Mouse (Mus musculus): ENCODE results near the gene Serpinb6d. TPM values are rescaled to one million over a fixed set of nuclear protein-coding genes. Genes with fewer than 3 reads are reported as not detected.

Gene Serpinb6d
- not detected in 2 replicates for polyA plus RNA-seq (2015; fragmentation: Nextera tagmentation; extraction: Ambion mirVana)

DNA sequence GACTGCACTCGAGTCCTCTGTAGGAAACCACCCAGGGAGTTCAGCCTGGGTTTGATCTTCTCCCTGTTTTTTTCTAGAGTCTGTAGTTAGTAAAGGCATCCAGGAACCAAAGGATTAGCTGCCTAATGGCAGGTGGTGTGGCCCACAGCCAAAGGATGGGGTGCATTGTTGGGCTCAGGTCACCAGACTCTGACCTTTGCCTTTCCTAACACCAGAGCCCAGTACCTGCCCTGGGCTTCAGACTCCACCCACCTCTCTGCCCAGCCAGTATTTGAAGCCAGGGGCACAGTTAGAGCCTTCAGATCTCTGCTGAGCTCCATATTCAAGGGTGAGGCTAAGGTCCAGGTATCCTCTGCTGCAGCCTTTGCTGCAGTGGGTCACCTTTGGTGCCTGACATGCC lies at the start of gene Serpinb6d:
Gene Serpinb6d, plus strand, starts transcription at position 301 of the 400 bp plus-strand sequence.
- ATAC-seq (ENCODE audit: low read depth) = no peak
- Histone ChIP-seq H3K9me3 (ENCODE audit: control insufficient read depth, low read length) (no peaks in the 10 kb centered on the region), H3K9ac (ENCODE audit: low read length) (no peak within 1 kb of the TSS), H3K36me3 (ENCODE audit: control insufficient read depth, insufficient read depth, low read length) (no peaks in the 10 kb centered on the region), H3K4me2 (ENCODE audit: low read depth, low read length) (no peak within 1 kb of the TSS), H3K4me1 (replicated peaks; ENCODE audit: control insufficient read depth, insufficient read depth, low read length) (no peaks in the 10 kb centered on the region), H3K4me3 (ENCODE audit: low read length) (no peak within 1 kb of the TSS), H3K27me3 (ENCODE audit: control insufficient read depth, insufficient read depth, low read depth, low read length) (no peaks in the 10 kb centered on the region), H3K27ac (ENCODE audit: low read length) (no peak within 1 kb of the TSS)
- WGBS = 43% methylated on average over 1 of the region's 1 CpGs

GRCm38 (mm10) chr13:33622921-33623320 lies 38.3 kb upstream of the Serpinb6d start:
- H3K36me3 ChIP-seq (ENCODE audit: control insufficient read depth, insufficient read depth, low read length) = no peaks in the 10 kb centered on the region
- no peaks in the 10 kb centered on the region for H3K9me3 ChIP-seq (ENCODE audit: control insufficient read depth, low read length)
- H3K9ac ChIP-seq (ENCODE audit: low read length) = no peak overlapping the region
- H3K27ac ChIP-seq (ENCODE audit: low read length) = no peak overlapping the region
- H3K4me1 ChIP-seq (replicated peaks; ENCODE audit: control insufficient read depth, insufficient read depth, low read length) = no peaks in the 10 kb centered on the region
- H3K27me3 ChIP-seq (ENCODE audit: control insufficient read depth, insufficient read depth, low read depth, low read length) = no peaks in the 10 kb centered on the region
- H3K4me3 ChIP-seq (ENCODE audit: low read length) = no peak overlapping the region
- ATAC-seq (ENCODE audit: low read depth) = no peak
- 85% methylated on average over 2 of the region's 2 CpGs for WGBS
- no peak overlapping the region for H3K4me2 ChIP-seq (ENCODE audit: low read depth, low read length)

DNA sequence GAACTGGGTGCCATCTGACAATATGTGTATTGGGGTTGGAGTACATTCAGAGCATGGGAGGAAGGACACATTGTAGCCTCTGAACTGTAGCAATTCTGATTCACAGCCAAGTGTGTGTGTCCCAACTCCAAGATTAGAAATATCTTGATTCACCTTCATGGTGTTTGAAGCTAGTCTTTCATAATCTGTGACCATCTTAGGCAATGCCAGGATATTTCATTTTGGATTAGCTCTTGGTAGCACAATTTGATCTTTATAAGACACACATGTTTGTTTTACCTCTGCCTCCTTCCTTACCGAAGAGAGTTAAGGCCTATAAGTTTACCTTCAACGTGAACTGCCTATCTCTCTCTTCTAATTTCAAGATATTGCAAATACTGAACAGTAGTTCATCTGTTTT lies 18.7 kb upstream of the Serpinb6d start:
- 66% methylated on average over 2 of the region's 2 CpGs for WGBS
- ATAC-seq (ENCODE audit: low read depth) = no peak

GRCm38 (mm10) chr13:33662550-33662949 lies 1.3 kb downstream of the Serpinb6d start:
- Histone ChIP-seq H3K4me3 (ENCODE audit: low read length) (no peak overlapping the region), H3K9ac (ENCODE audit: low read length) (no peak overlapping the region), H3K27me3 (ENCODE audit: control insufficient read depth, insufficient read depth, low read depth, low read length) (no peaks in the 10 kb centered on the region), H3K9me3 (ENCODE audit: control insufficient read depth, low read length) (no peaks in the 10 kb centered on the region), H3K36me3 (ENCODE audit: control insufficient read depth, insufficient read depth, low read length) (no peaks in the 10 kb centered on the region), H3K4me2 (ENCODE audit: low read depth, low read length) (no peak overlapping the region), H3K4me1 (replicated peaks; ENCODE audit: control insufficient read depth, insufficient read depth, low read length) (no peaks in the 10 kb centered on the region), H3K27ac (ENCODE audit: low read length) (no peak overlapping the region)
- no peak for ATAC-seq (ENCODE audit: low read depth)

More for the DNA sequence above, 18.7 kb upstream of the Serpinb6d start:
- Histone ChIP-seq H3K4me1 (replicated peaks; ENCODE audit: control insufficient read depth, insufficient read depth, low read length) (no peaks in the 10 kb centered on the region), H3K27ac (ENCODE audit: low read length) (no peak overlapping the region), H3K9me3 (ENCODE audit: control insufficient read depth, low read length) (no peaks in the 10 kb centered on the region), H3K27me3 (ENCODE audit: control insufficient read depth, insufficient read depth, low read depth, low read length) (no peaks in the 10 kb centered on the region), H3K4me2 (ENCODE audit: low read depth, low read length) (no peak overlapping the region), H3K36me3 (ENCODE audit: control insufficient read depth, insufficient read depth, low read length) (no peaks in the 10 kb centered on the region), H3K9ac (ENCODE audit: low read length) (no peak overlapping the region), H3K4me3 (ENCODE audit: low read length) (no peak overlapping the region)

DNA sequence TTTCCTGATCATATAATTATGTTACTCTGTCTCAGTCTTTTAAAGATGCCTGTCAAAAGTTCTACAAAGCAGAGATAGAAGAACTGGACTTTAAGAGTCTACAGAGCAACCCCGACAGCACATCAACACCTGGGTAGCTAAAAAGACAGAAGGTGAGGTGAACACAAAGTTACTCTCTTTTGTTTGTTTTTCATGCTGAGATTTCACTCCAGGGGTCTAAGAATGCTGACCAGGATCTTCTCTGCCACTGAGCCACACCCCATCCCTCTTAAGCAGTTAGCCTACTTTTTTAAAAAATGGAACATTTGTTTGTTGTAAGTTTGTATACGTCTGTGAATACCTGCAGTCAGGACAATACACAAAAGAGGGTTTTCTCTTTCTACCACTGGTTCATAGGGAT lies 59.1 kb downstream of the Serpinb6d start:
- H3K27ac ChIP-seq (ENCODE audit: low read length) = no peak overlapping the region
- no peak overlapping the region for H3K9ac ChIP-seq (ENCODE audit: low read length)
- no peak for ATAC-seq (ENCODE audit: low read depth)
- H3K4me1 ChIP-seq (replicated peaks; ENCODE audit: control insufficient read depth, insufficient read depth, low read length) = no peaks in the 10 kb centered on the region
- WGBS = 67% methylated on average over 2 of the region's 2 CpGs
- no peak overlapping the region for H3K4me2 ChIP-seq (ENCODE audit: low read depth, low read length)
- no peaks in the 10 kb centered on the region for H3K9me3 ChIP-seq (ENCODE audit: control insufficient read depth, low read length)
- H3K4me3 ChIP-seq (ENCODE audit: low read length) = no peak overlapping the region
- H3K27me3 ChIP-seq (ENCODE audit: control insufficient read depth, insufficient read depth, low read depth, low read length) = no peaks in the 10 kb centered on the region
- no peaks in the 10 kb centered on the region for H3K36me3 ChIP-seq (ENCODE audit: control insufficient read depth, insufficient read depth, low read length)

Other genes starting within 250 kb of the Serpinb6d start
- gene Serpinb9g, start 176.6 kb upstream of the Serpinb6d start, polyA plus RNA-seq (2015; fragmentation: Nextera tagmentation; extraction: Ambion mirVana) = not detected in 2 replicates
- gene Serpinb6e, start 182.0 kb downstream of the Serpinb6d start, polyA plus RNA-seq (2015; fragmentation: Nextera tagmentation; extraction: Ambion mirVana) = not detected in 2 replicates
- gene Serpinb6c, start 244.3 kb downstream of the Serpinb6d start, polyA plus RNA-seq (2015; fragmentation: Nextera tagmentation; extraction: Ambion mirVana) = not detected in 2 replicates